Mouse (Mus musculus) liver, adult 2 months (tissue): Measurements from ENCODE around the gene Cfd. TPM values are rescaled to one million over a fixed set of nuclear protein-coding genes. Genes with fewer than 3 reads are reported as not detected.

Experiments used
- DNase-seq: peaks from one replicate; pipeline ENCODE4 v3.0.0-alpha.2; 2011; ENCODE audit warnings: low read depth, low spot score; ENCODE audit errors: extremely low read depth
- H3K27ac ChIP-seq: fragments of 200-500 bp; replicated peaks from 2 replicates; pipeline ENCODE4 v1.5.1; 2012; ENCODE audit warnings: low read depth, mild to moderate bottlenecking, control low read depth, inconsistent platforms, low read length; ENCODE audit not compliant: insufficient read depth
- H3K27me3 ChIP-seq: fragments of 200-500 bp; 2 replicates; pipeline ENCODE4 v1.6.1; 2012; ENCODE audit warnings: mild to moderate bottlenecking, moderate library complexity, low read length, inconsistent platforms; ENCODE audit not compliant: control insufficient read depth, insufficient read depth
- H3K36me3 ChIP-seq: fragments of 200-500 bp; 2 replicates; pipeline ENCODE4 v1.6.1; 2012; ENCODE audit warnings: low read length, inconsistent platforms; ENCODE audit not compliant: control insufficient read depth, insufficient read depth
- H3K4me1 ChIP-seq: fragments of 200-500 bp; 2 replicates; pipeline ENCODE4 v1.6.1; 2011; ENCODE audit warnings: low read length; ENCODE audit not compliant: control insufficient read depth, insufficient read depth
- H3K4me3 ChIP-seq: fragments of 200-500 bp; 2 replicates; pipeline ENCODE4 v1.5.1; 2011; ENCODE audit warnings: low read depth, mild to moderate bottlenecking, control low read depth, low read length, moderate library complexity; ENCODE audit not compliant: insufficient read depth
- H3K79me2 ChIP-seq: fragments of 200-500 bp; 2 replicates; pipeline ENCODE4 v1.6.1; 2012; ENCODE audit warnings: inconsistent platforms, mild to moderate bottlenecking, low read length, moderate library complexity; ENCODE audit not compliant: control insufficient read depth, insufficient read depth
- H3K9ac ChIP-seq: fragments of 200-500 bp; 2 replicates; pipeline ENCODE4 v1.6.1; 2012; ENCODE audit warnings: low read depth, mild to moderate bottlenecking, control low read depth, inconsistent platforms, low read length
- CTCF ChIP-seq: fragments of 200-500 bp; IDR thresholded peaks from 2 replicates; pipeline ENCODE4 v1.5.1; 2011; ENCODE audit warnings: low read depth, low read length, control low read depth
- POLR2A ChIP-seq: fragments of 200-500 bp; IDR thresholded peaks from 2 replicates; pipeline ENCODE4 v1.6.1; 2011; ENCODE audit warnings: low read length, control low read depth; ENCODE audit not compliant: insufficient read depth; ENCODE audit errors: extremely low read depth
- WGBS: fragments of 180-500 bp; shearing (Covaris S2); methylation state at CpG from one replicate; pipeline ENCODE4 v1.1.7; 2018; 5-methylcytosine and 5-hydroxymethylcytosine counted together
- polyA plus RNA-seq: library from polyadenylated mRNA; depleted of rRNA; stranded (reverse); fragments of >200 nt; gene quantifications from 2 replicates; pipeline ENCODE4 v1.2.3, GENCODE M21; 2012
- total RNA-seq: library from RNA; depleted of rRNA; stranded (reverse); fragments of >200 nt; gene quantifications from 2 replicates; pipeline ENCODE4 v1.2.3, GENCODE M21; 2014

Gene Cfd
- total and polyA plus RNA-seq, 2 experiments: 0.37 to 5.7 TPM

DNA sequence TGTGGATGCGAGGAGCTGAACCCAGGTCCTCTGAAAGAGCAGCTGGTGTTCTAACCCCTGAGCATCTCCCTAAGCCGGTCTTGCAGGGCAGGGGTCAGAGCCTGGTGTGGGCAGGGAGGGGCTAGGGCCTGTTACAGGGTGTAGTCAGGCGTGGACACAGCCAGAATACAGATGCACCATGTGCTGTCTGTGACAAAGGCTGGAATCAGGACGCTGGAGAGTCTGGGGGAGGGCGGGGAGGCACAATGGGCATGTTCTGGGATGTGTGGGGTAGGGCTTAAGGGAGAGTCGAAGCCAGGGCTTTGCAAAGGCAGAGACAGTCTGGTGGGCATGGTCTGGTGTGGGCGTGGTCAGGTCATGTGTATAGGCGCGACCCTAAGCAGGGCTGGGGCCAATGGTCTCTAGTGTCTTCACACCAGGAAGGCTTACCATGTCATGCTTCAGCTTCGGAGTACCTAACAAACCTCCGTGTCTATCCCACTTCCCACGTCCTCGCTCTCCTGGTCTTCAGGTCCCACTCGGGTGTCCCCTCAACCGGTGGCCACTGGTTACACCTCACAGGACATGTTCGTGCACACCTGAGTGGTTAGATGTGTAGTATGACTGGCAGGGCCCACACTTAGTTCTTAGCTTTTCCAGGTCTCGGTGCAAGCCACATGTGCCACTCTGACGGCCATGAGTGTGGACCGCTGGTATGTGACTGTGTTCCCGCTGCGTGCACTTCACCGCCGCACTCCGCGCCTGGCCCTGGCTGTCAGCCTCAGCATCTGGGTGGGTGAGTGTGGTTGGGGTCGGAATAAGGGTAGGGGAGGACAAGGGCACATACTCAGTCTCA lies 29.6 kb downstream of the Cfd start:
- WGBS: 35% methylated on average over 26 of the region's 26 CpGs
- no peak overlapping the region for H3K9ac ChIP-seq
- DNase-seq: no peak
- no peak overlapping the region for H3K4me3 ChIP-seq
- H3K79me2 ChIP-seq: peaks cover 7% of the 10 kb centered on the region; the same call in 1 of the 2 replicates
- no peaks in the 10 kb centered on the region for H3K36me3 ChIP-seq
- H3K27ac ChIP-seq: no peak overlapping the region
- TF ChIP-seq POLR2A: no peak
- TF ChIP-seq CTCF: no peak
- peaks cover 4% of the 10 kb centered on the region for H3K4me1 ChIP-seq
- peaks cover 12% of the 10 kb centered on the region for H3K27me3 ChIP-seq

DNA sequence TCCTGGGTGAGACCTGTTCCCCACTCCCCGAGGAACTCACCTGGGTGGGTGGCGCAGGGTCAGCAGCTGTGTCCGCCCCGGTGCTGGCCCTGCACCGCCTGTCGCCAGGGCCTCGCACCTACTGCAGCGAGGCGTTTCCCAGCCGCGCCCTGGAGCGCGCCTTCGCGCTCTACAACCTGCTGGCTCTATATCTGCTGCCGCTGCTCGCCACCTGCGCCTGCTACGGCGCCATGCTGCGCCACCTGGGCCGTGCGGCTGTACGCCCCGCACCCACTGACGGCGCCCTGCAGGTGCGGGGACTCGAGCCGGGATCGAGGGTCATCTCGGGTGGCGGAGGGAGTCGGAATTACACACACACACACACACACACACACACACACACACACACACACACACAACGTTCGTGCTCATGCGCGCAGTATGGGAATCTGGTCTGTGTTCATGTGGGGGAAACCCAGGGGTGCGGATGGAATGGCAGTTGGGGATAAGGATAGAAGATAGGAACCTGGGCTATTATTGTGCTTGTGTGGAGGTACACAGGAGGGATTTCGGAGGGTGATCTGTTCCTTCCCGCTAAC lies 30.4 kb downstream of the Cfd start, which contains the start of gene R3hdm4:
Gene R3hdm4, minus strand, starts transcription at position 251 of the 578 bp plus-strand sequence.
- Histone ChIP-seq H3K79me2 (peaks cover 6% of the 10 kb centered on the region; the same call in 1 of the 2 replicates), H3K36me3 (no peaks in the 10 kb centered on the region), H3K27me3 (peaks cover 12% of the 10 kb centered on the region)

DNA sequence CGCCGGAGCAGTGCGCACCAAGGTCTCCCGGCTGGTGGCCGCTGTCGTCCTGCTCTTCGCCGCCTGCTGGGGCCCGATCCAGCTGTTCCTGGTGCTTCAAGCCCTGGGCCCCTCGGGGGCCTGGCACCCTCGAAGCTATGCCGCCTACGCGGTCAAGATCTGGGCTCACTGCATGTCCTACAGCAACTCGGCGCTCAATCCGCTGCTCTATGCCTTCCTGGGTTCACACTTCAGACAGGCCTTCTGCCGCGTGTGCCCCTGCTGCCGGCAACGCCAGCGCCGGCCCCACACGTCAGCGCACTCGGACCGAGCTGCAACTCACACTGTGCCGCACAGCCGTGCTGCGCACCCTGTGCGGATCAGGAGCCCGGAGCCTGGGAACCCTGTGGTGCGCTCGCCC lies 30.9 kb downstream of the Cfd start:
- Histone ChIP-seq H3K36me3 (no peaks in the 10 kb centered on the region), H3K27ac (no peak overlapping the region), H3K4me3 (no peak overlapping the region), H3K4me1 (peaks cover 5% of the 10 kb centered on the region), H3K27me3 (peaks cover 12% of the 10 kb centered on the region), H3K9ac (no peak overlapping the region), H3K79me2 (peaks cover under 1% of the 10 kb centered on the region; the same call in 1 of the 2 replicates)
- TF ChIP-seq POLR2A (no peak), CTCF (no peak)
- WGBS: 23% methylated on average over 34 of the region's 34 CpGs
- DNase-seq: no peak

More for the DNA sequence above, 30.4 kb downstream of the Cfd start, which contains the start of gene R3hdm4:
- no peak within 1 kb of the TSS for H3K27ac ChIP-seq
- no peak within 1 kb of the TSS for H3K4me3 ChIP-seq
- H3K9ac ChIP-seq: no peak within 1 kb of the TSS
- no peak for DNase-seq
- WGBS: 12% methylated on average over 41 of the region's 41 CpGs
- TF ChIP-seq CTCF (no peak), POLR2A (no peak)
- peaks cover 1% of the 10 kb centered on the region for H3K4me1 ChIP-seq

GRCm38 (mm10) chr10:79924998-79925784 lies 34.5 kb downstream of the Cfd start:
- H3K27me3 ChIP-seq: peaks cover 10% of the 10 kb centered on the region
- H3K36me3 ChIP-seq: no peaks in the 10 kb centered on the region
- no peak overlapping the region for H3K4me3 ChIP-seq
- no peaks in the 10 kb centered on the region for H3K79me2 ChIP-seq
- no peak overlapping the region for H3K9ac ChIP-seq
- DNase-seq: peak; percentile 54
- peak; percentile 100 for TF ChIP-seq CTCF
- TF ChIP-seq POLR2A: no peak
- H3K27ac ChIP-seq: no peak overlapping the region
- WGBS: 13% methylated on average over 29 of the region's 29 CpGs
- H3K4me1 ChIP-seq: peaks cover 8% of the 10 kb centered on the region

DNA sequence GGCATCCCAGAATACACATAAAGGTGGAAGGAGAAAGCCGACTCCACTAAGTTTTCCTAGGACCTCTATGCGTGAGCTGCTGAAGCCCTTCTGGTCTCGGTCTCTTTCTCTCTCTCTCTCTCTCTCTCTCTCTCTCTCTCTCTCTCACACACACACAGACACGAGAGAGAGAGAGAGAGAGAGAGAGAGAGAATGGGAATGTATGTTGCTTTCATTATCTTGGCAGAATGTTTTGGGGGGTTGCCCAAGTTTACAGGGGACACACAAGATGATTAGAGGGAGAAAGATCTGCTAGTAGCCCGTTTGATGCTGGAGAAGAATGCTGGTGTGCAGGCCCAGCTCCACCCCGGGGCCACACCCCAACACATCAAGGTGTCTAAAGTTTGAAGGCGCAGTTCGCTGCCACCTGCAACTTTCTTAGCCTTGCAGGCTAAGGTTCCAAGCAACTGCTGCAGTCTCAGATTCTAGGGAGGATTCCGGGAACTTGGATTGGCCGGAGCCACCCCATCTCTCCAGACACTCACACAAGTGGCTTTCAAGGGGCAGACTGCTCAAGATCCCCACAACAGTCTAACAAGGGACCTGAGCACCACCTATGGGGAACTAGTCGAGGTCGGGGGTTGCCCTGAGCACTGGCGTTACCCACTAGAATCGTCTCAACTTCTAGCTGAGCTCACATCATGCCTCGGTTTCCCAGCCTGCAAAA lies 35.3 kb downstream of the Cfd start:
- H3K9ac ChIP-seq: peak overlapping the region; percentile 75
- 31% methylated on average over 14 of the region's 15 CpGs for WGBS
- H3K4me3 ChIP-seq: peak overlapping the region; percentile 88
- H3K36me3 ChIP-seq: no peaks in the 10 kb centered on the region
- no peak overlapping the region for H3K27ac ChIP-seq
- H3K4me1 ChIP-seq: peaks cover 8% of the 10 kb centered on the region
- no peak for TF ChIP-seq POLR2A
- no peak for TF ChIP-seq CTCF
- H3K27me3 ChIP-seq: peaks cover 3% of the 10 kb centered on the region
- DNase-seq: no peak
- H3K79me2 ChIP-seq: no peaks in the 10 kb centered on the region
